Comparison of ENCODE assay signal across 9 mouse cellular contexts in the genomic region with DNA sequence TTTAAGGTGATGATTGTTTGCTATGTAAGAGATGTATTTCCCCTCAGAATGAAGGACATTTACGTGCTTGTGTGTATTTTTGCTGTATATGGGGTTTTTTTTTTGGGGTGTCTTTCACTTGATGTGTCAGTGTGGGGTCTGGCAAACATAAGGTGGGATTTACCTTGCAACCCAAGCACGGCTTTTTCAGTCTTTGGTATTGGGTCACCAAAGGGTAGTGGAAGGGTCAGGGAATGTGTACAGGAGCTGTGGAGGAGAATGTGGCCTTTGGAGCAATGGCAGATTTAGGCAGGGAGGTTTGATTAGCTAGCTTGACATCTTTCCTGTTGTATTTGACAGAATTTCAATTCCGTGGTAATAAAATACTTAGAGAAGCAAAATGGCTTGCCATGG. TPM values are rescaled to one million over a fixed set of nuclear protein-coding genes. Genes with fewer than 3 reads are reported as not detected.
DNase-seq lines count a peak whose midpoint lies in the region; ATAC-seq and TF ChIP-seq lines count a peak whose summit lies in the region.
"Had no signal": no experiment of that assay in that cellular context is flagged by ENCODE, and none has a peak within 500 bp of the region (broad histone marks: within the 10 kb centered on the region; RNA-seq: fewer than 3 reads in every experiment).

No protein-coding gene starts in this region.

- DNase-seq in gastrocnemius, adult 2 months = no peak
- no peak for DNase-seq in gastrocnemius, postnatal 10 days
- peak; percentile 53 for DNase-seq in brain, adult 2 months (ENCODE audit: low read depth, low spot score)
- DNase-seq in urinary bladder, postnatal 14 days (ENCODE audit: low spot score) = no peak
- DNase-seq in spleen, postnatal 4 days (ENCODE audit: low spot score in 2 of 2) = no peak

- no peak for TF ChIP-seq CTCF in gastrocnemius, adult 2 months (IDR thresholded peaks at IDR 0.05)

- peaks cover 18% of the 10 kb centered on the region for H3K4me1 ChIP-seq in heart, embryonic 16.5 days (ENCODE audit: control insufficient read depth, insufficient read depth, low read length)
- H3K4me1 ChIP-seq in liver, embryonic 15.5 days (replicated peaks) = peaks cover 17% of the 10 kb centered on the region

- H3K9me3 ChIP-seq in heart, embryonic 16.5 days (replicated peaks; ENCODE audit: control insufficient read depth, low read length) = no peaks in the 10 kb centered on the region
- H3K9me3 ChIP-seq in liver, embryonic 15.5 days (replicated peaks) = no peaks in the 10 kb centered on the region
- H3K9me3 ChIP-seq: G1E had no signal

- peak overlapping the region; percentile 67 for H3K4me2 ChIP-seq in heart, embryonic 16.5 days (ENCODE audit: low read depth, low read length)
- peak overlapping the region; percentile 53 for H3K4me2 ChIP-seq in liver, embryonic 15.5 days

- intact Hi-C loops in gastrocnemius, adult 2 months (cut with DNase I) = loop anchor here (5.0 kb wide), 1 partner anchor 51 kb away; the partner anchor contains the start of gene Clasp2

- H3K36me3 ChIP-seq in heart, embryonic 16.5 days (ENCODE audit: control insufficient read depth, insufficient read depth) = no peaks in the 10 kb centered on the region
- H3K36me3 ChIP-seq in liver, embryonic 15.5 days (replicated peaks) = no peaks in the 10 kb centered on the region

- 40% methylated on average over 3 of the region's 3 CpGs for WGBS in heart, embryonic 16.5 days
- 46% methylated on average over 3 of the region's 3 CpGs for WGBS in liver, embryonic 15.5 days (ENCODE audit: insufficient replicate concordance)

- H3K4me3 ChIP-seq in gastrocnemius, adult 2 months = peak overlapping the region; percentile 88
- peak overlapping the region; percentile 62 for H3K4me3 ChIP-seq in heart, embryonic 16.5 days (ENCODE audit: low read length)
- H3K4me3 ChIP-seq in liver, embryonic 15.5 days (replicated peaks) = peak overlapping the region; percentile 37

- peak overlapping the region; percentile 88 for H3K27ac ChIP-seq in gastrocnemius, adult 2 months
- H3K27ac ChIP-seq in heart, embryonic 16.5 days (ENCODE audit: low read length) = peak overlapping the region; percentile 54
- no peak overlapping the region for H3K27ac ChIP-seq in liver, embryonic 15.5 days (replicated peaks)

- no peak for ATAC-seq in heart, embryonic 16.5 days (replicated peaks; ENCODE audit: extremely low read depth, insufficient read depth, low FRiP score)
- no peak for ATAC-seq in liver, embryonic 15.5 days (ENCODE audit: insufficient read depth)
- no peak for ATAC-seq in granulocyte monocyte progenitor cell, adult 5-6 weeks (replicated peaks; ENCODE audit: poor library complexity, severe bottlenecking)

- no peaks in the 10 kb centered on the region for H3K27me3 ChIP-seq in heart, embryonic 16.5 days (ENCODE audit: control insufficient read depth, insufficient read depth, low read length)
- H3K27me3 ChIP-seq in liver, embryonic 15.5 days = no peaks in the 10 kb centered on the region

- H3K9ac ChIP-seq in heart, embryonic 16.5 days (ENCODE audit: low read length) = peak overlapping the region; percentile 74
- H3K9ac ChIP-seq in liver, embryonic 15.5 days = no peak overlapping the region

RNA-seq across cellular contexts. Expression of gene Clasp2, which starts 52.2 kb away (rescaled TPM):
- total RNA-seq in gastrocnemius, adult 2 months (2021) = 10 to 100 TPM; 42.0 to 52.7 TPM
- 10 to 100 TPM; 48.2 to 52.2 TPM for total RNA-seq in gastrocnemius, postnatal 10 days (2021)
- polyA plus RNA-seq in heart, embryonic 16.5 days (2015; fragmentation: Nextera tagmentation; extraction: Ambion mirVana) = 21.0 and 23.2 TPM in 2 replicates
- 8.6 and 9.9 TPM in 2 replicates for polyA plus RNA-seq in liver, embryonic 15.5 days (2015; fragmentation: Nextera tagmentation; extraction: Ambion mirVana)
- total RNA-seq in granulocyte monocyte progenitor cell, adult 5-6 weeks (2014; fragmentation: Nextera tagmentation) = 43.2 and 44.7 TPM in 2 replicates
- 36.9 and 42.2 TPM in 2 replicates for total RNA-seq in granulocyte monocyte progenitor cell, adult 5-6 weeks (2017)

Comparison
In these comparisons a context has a peak if more than half of its experiments do, and no peak if none do; other contexts are left out.
1. H3K4me3 ChIP-seq: peak in every context shown above with its lines; median percentile 88 in gastrocnemius, adult 2 months; 62 in heart, embryonic 16.5 days; 37 in liver, embryonic 15.5 days.